Mouse (Mus musculus) E14TG2a.4 (cell line): ENCODE measurements around the gene Rnf2.
A peak's percentile ranks its signal among the peaks of the same experiment; 100 is the strongest.

Source experiments
- H3K27me3 ChIP-seq: 2 replicates; pipeline ENCODE4 v1.6.1; 2014; ENCODE audit warnings: low read length, control low read depth; ENCODE audit not compliant: insufficient read depth
- H3K36me3 ChIP-seq: 2 replicates; pipeline ENCODE4 v1.6.1; 2014; ENCODE audit warnings: low read length, control low read depth; ENCODE audit not compliant: insufficient read depth
- H3K4me1 ChIP-seq: replicated peaks from 2 replicates; pipeline ENCODE4 v1.6.1; 2014; ENCODE audit warnings: low read depth, low read length, control low read depth
- H3K4me3 ChIP-seq: replicated peaks from 2 replicates; pipeline ENCODE4 v1.5.1; 2014; ENCODE audit warnings: mild to moderate bottlenecking, low read length
- H3K9me3 ChIP-seq: 2 replicates; pipeline ENCODE4 v1.6.1; 2014; ENCODE audit warnings: low read length, control low read depth
- CTCF ChIP-seq: conservative IDR thresholded peaks from 2 replicates; pipeline ENCODE4 v1.5.1; 2014; ENCODE audit warnings: low read length
- NANOG ChIP-seq: IDR thresholded peaks from 2 replicates; pipeline ENCODE4 v1.6.1; 2014; ENCODE audit warnings: borderline replicate concordance, low read length, mixed read lengths
- POU5F1 ChIP-seq: IDR thresholded peaks from 2 replicates; pipeline ENCODE4 v1.6.1; 2014; ENCODE audit warnings: low read length, borderline replicate concordance

Gene Rnf2

DNA sequence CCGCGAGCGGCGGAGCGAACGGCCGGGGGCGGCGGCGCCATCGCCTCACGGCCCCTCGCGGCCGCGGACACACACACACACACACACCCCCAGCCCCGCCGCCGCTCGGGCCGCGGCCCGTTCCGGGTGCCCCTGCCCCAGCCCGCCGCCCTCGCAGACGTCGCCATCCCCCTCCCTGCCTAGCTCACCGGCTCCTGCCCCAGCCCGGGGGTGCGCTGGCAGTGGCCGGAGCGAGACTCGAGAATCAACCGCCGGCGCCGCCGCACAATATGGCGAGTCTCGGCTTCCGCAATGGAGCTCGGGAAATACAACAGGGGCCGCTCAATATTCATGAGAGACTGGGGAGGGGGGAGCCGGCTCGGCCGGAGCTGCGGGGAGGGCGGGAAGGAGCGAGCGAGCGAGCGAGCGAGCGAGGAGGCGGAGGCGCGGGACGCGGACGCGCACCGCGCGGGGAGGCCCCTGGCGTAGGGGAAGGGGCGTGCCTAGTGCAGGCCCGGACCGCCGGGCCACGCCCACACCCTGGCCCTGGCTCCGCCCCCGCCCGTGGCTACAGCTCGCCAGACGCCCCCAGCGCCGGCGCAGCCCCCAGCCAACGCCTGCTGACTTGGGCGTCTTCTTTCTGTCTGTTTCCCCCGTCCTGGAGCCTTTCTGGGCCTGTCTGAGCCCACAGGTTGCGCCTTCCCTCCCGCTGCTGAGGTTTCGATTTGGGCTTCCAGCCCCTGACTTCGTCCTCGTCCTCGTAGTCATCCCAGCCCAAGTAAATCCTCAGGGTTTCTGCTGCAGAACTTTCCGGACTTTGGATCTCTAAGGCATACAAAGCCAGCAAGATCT, at the start of gene Rnf2:
Gene Rnf2 (minus strand): TSS at position 425 of the 831 bp plus-strand sequence.
- no peaks in the 10 kb centered on the region for H3K36me3 ChIP-seq
- H3K27me3 ChIP-seq: no peaks in the 10 kb centered on the region; the same call in 1 of the 2 replicates
- no peaks in the 10 kb centered on the region for H3K9me3 ChIP-seq
- peak within 1 kb of the TSS; percentile 94 for H3K4me3 ChIP-seq
- no peak for TF ChIP-seq CTCF
- TF ChIP-seq POU5F1: no peak
- TF ChIP-seq NANOG: no peak
- peaks cover 43% of the 10 kb centered on the region for H3K4me1 ChIP-seq

- H3K4me3 ChIP-seq: no peak overlapping the region
- peaks cover 15% of the 10 kb centered on the region for H3K4me1 ChIP-seq
- TF ChIP-seq CTCF (no peak), POU5F1 (no peak), NANOG (no peak)
- H3K9me3 ChIP-seq: no peaks in the 10 kb centered on the region
- H3K27me3 ChIP-seq: no peaks in the 10 kb centered on the region
- no peaks in the 10 kb centered on the region for H3K36me3 ChIP-seq
Observed at GRCm38 (mm10) chr1:151549794-151550193, 49.0 kb upstream of the Rnf2 start.

GRCm38 (mm10) chr1:151548896-151549610, 48.3 kb upstream of the Rnf2 start:
- no peaks in the 10 kb centered on the region for H3K27me3 ChIP-seq
- H3K4me3 ChIP-seq: no peak overlapping the region
- TF ChIP-seq POU5F1 (no peak), CTCF (no peak), NANOG (no peak)
- no peaks in the 10 kb centered on the region for H3K36me3 ChIP-seq
- peaks cover 21% of the 10 kb centered on the region for H3K4me1 ChIP-seq
- no peaks in the 10 kb centered on the region for H3K9me3 ChIP-seq

- TF ChIP-seq POU5F1 (no peak), CTCF (no peak), NANOG (no peak)
- Histone ChIP-seq H3K9me3 (no peaks in the 10 kb centered on the region), H3K27me3 (no peaks in the 10 kb centered on the region), H3K4me3 (peak overlapping the region; percentile 60), H3K4me1 (peaks cover 39% of the 10 kb centered on the region), H3K36me3 (no peaks in the 10 kb centered on the region)
Observed at GRCm38 (mm10) chr1:151545571-151545970, 44.8 kb upstream of the Rnf2 start.

DNA sequence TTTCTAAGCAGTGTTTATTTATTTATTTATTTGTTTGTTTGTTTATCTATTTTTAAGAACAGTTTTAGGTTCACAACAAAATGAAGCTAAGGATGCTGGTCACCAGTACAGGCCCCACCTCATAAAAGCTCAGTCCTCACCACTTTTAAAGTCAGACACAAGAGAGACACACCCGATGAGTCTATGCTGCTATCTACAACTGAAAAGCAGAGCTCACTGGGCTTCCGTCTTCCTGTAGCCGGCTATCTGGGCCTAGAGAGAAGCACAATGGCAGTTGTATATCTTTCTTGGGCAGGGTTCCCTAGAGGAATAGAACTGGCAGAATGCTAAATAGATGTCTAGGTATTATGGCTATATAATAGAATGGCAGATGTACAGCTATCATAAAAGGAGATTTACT, 43.8 kb upstream of the Rnf2 start:
- no peak for TF ChIP-seq POU5F1
- no peak for TF ChIP-seq NANOG
- no peak for TF ChIP-seq CTCF
- H3K27me3 ChIP-seq: no peaks in the 10 kb centered on the region

DNA sequence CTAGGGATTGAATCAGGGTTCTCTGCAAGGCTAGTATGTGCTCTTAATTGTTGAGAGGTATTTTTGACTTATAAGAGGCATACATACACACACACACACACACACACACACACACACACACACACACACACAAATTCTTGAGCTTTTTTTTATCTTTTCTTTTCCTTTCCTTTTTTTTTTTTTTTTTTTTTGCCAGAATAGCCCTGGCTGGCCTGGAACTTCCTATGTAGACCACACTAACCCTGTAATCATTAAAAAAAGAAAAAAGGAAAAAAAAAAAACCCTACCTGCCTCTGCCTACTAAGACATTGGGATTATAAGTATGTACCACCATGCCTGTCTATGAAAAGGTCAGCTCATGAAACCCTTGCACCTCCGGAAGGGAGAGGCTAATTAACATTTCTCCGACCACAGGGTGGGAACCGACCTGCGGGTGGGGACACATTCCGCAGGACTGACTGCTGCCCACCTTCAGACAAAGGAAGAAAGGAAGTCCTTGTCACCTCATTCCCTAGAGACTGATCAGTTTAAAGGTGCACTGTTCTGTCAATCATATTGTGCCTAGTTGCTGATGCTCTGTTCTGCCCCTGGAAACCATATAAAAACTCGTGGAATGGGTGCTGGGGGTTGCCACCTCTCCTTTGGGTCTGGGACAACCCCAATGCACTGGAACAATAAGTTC, 43.2 kb upstream of the Rnf2 start:
- H3K36me3 ChIP-seq: no peaks in the 10 kb centered on the region
- H3K27me3 ChIP-seq: no peaks in the 10 kb centered on the region
- H3K4me3 ChIP-seq: peak overlapping the region; percentile 37
- peaks cover 39% of the 10 kb centered on the region for H3K4me1 ChIP-seq
- no peaks in the 10 kb centered on the region for H3K9me3 ChIP-seq
- TF ChIP-seq POU5F1: no peak
- no peak for TF ChIP-seq CTCF
- no peak for TF ChIP-seq NANOG

More for the DNA sequence above, 43.8 kb upstream of the Rnf2 start:
- Histone ChIP-seq H3K9me3 (no peaks in the 10 kb centered on the region), H3K4me1 (peaks cover 39% of the 10 kb centered on the region), H3K36me3 (no peaks in the 10 kb centered on the region), H3K4me3 (peak overlapping the region; percentile 60; the same call in 1 of the 2 replicates)

- H3K27me3 ChIP-seq: no peaks in the 10 kb centered on the region
- no peaks in the 10 kb centered on the region for H3K4me1 ChIP-seq
- H3K9me3 ChIP-seq: no peaks in the 10 kb centered on the region
- H3K4me3 ChIP-seq: no peak overlapping the region
- TF ChIP-seq CTCF (no peak), NANOG (no peak), POU5F1 (no peak)
- no peaks in the 10 kb centered on the region for H3K36me3 ChIP-seq
Observed at GRCm38 (mm10) chr1:151526701-151527100, 25.9 kb upstream of the Rnf2 start.
